Mouse (Mus musculus) heart, embryonic 16.5 days (tissue): ENCODE measurements around the gene Nek8. TPM values are rescaled to one million over a fixed set of nuclear protein-coding genes. Genes with fewer than 3 reads are reported as not detected.
A peak's percentile ranks its signal among the peaks of the same experiment; 100 is the strongest.

Experiments
- ATAC-seq: fragments of 200-750 bp; cut with Nextera tagmentation; replicated peaks from 2 replicates; pipeline ENCODE4 v1.8.0; 2017; ENCODE audit warnings: moderate number of reproducible peaks; ENCODE audit not compliant: insufficient read depth, low FRiP score; ENCODE audit errors: extremely low read depth
- H3K27ac ChIP-seq: fragments of 300-500 bp; sonication (generic); 2 replicates; pipeline ENCODE4 v1.5.1; 2014; ENCODE audit warnings: mild to moderate bottlenecking, low read length, control low read depth, moderate library complexity
- H3K27me3 ChIP-seq: fragments of 300-500 bp; sonication (generic); 2 replicates; pipeline ENCODE4 v1.6.1; 2014; ENCODE audit warnings: low read length, mixed read lengths; ENCODE audit not compliant: control insufficient read depth, insufficient read depth
- H3K36me3 ChIP-seq: fragments of 300-500 bp; sonication (generic); 2 replicates; pipeline ENCODE4 v1.6.1; 2014; ENCODE audit not compliant: control insufficient read depth, insufficient read depth
- H3K4me1 ChIP-seq: fragments of 300-500 bp; sonication (generic); 2 replicates; pipeline ENCODE4 v1.6.1; 2014; ENCODE audit warnings: low read length, mixed read lengths; ENCODE audit not compliant: control insufficient read depth, insufficient read depth
- H3K4me2 ChIP-seq: fragments of 300-500 bp; sonication (generic); 2 replicates; pipeline ENCODE4 v1.6.1; 2014; ENCODE audit warnings: low read depth, mild to moderate bottlenecking, control low read depth, low read length
- H3K4me3 ChIP-seq: fragments of 300-500 bp; sonication (generic); 2 replicates; pipeline ENCODE4 v1.5.1; 2014; ENCODE audit warnings: mild to moderate bottlenecking, control low read depth, low read length
- H3K9ac ChIP-seq: fragments of 300-500 bp; sonication (generic); 2 replicates; pipeline ENCODE4 v1.6.1; 2014; ENCODE audit warnings: low read length, control low read depth
- H3K9me3 ChIP-seq: fragments of 300-500 bp; sonication (generic); replicated peaks from 2 replicates; pipeline ENCODE4 v1.6.1; 2016; ENCODE audit warnings: low read length; ENCODE audit not compliant: control insufficient read depth
- WGBS: fragments of 180-500 bp; shearing (Covaris S2); extraction: QIAGEN DNeasy Blood & Tissue Kit; methylation state at CpG from one replicate; pipeline ENCODE4 v1.1.7; 2014; 5-methylcytosine and 5-hydroxymethylcytosine counted together
- polyA plus RNA-seq: library from polyadenylated mRNA; unstranded; fragments of >200 nt; fragmentation: Nextera tagmentation; extraction: Ambion mirVana; gene quantifications from 2 replicates; pipeline ENCODE4 v1.2.1, GENCODE M21; 2015

Gene Nek8
- polyA plus RNA-seq, 1 experiment from 2014 or later, result 17.7 TPM

GRCm38 (mm10) chr11:78164604-78164923 is 11.9 kb downstream of the Nek8 start:
- H3K9ac ChIP-seq, result peak overlapping the region; percentile 95
- H3K4me1 ChIP-seq, result peaks cover 32% of the 10 kb centered on the region
- ATAC-seq, result no peak
- H3K4me2 ChIP-seq, result peak overlapping the region; percentile 92
- H3K4me3 ChIP-seq, result peak overlapping the region; percentile 87
- WGBS, result under 1% methylated on average over 14 of the region's 14 CpGs
- no peaks in the 10 kb centered on the region for H3K27me3 ChIP-seq
- peaks cover 14% of the 10 kb centered on the region for H3K36me3 ChIP-seq
- H3K9me3 ChIP-seq, result no peaks in the 10 kb centered on the region
- peak overlapping the region; percentile 89 for H3K27ac ChIP-seq

- H3K27ac ChIP-seq, result peak overlapping the region; percentile 89
- under 1% methylated on average over 21 of the region's 22 CpGs for WGBS
- H3K9me3 ChIP-seq, result no peaks in the 10 kb centered on the region
- H3K27me3 ChIP-seq, result no peaks in the 10 kb centered on the region
- peaks cover 36% of the 10 kb centered on the region for H3K4me1 ChIP-seq
- H3K4me2 ChIP-seq, result peak overlapping the region; percentile 92
- H3K36me3 ChIP-seq, result peaks cover 18% of the 10 kb centered on the region
- peak overlapping the region; percentile 95 for H3K9ac ChIP-seq
- H3K4me3 ChIP-seq, result peak overlapping the region; percentile 87
- ATAC-seq, result peak; percentile 57
These were observed 12.5 kb downstream of the Nek8 start for GRCm38 (mm10) chr11:78163681-78164603.

GRCm38 (mm10) chr11:78163045-78163444 is 13.4 kb downstream of the Nek8 start:
- H3K27me3 ChIP-seq, result no peaks in the 10 kb centered on the region
- ATAC-seq, result no peak
- peak overlapping the region; percentile 92 for H3K4me2 ChIP-seq
- H3K36me3 ChIP-seq, result peaks cover 27% of the 10 kb centered on the region
- H3K27ac ChIP-seq, result peak overlapping the region; percentile 89
- no peaks in the 10 kb centered on the region for H3K9me3 ChIP-seq
- peak overlapping the region; percentile 95 for H3K9ac ChIP-seq
- H3K4me3 ChIP-seq, result peak overlapping the region; percentile 87
- peaks cover 36% of the 10 kb centered on the region for H3K4me1 ChIP-seq
- WGBS, result 74% methylated on average over 2 of the region's 2 CpGs

- no peaks in the 10 kb centered on the region for H3K27me3 ChIP-seq
- no peak for ATAC-seq
- H3K4me1 ChIP-seq, result peaks cover 36% of the 10 kb centered on the region
- H3K27ac ChIP-seq, result no peak overlapping the region; the same call in 1 of the 2 replicates
- H3K4me3 ChIP-seq, result no peak overlapping the region; the same call in 1 of the 2 replicates
- WGBS, result 63% methylated on average over 6 of the region's 6 CpGs
- peak overlapping the region; percentile 92 for H3K4me2 ChIP-seq
- H3K9ac ChIP-seq, result peak overlapping the region; percentile 14
- H3K9me3 ChIP-seq, result no peaks in the 10 kb centered on the region
- peaks cover 31% of the 10 kb centered on the region for H3K36me3 ChIP-seq
These were observed 14.0 kb downstream of the Nek8 start for GRCm38 (mm10) chr11:78162504-78162903.

- no peak overlapping the region for H3K27ac ChIP-seq
- WGBS, result 58% methylated on average over 4 of the region's 4 CpGs
- peaks cover 33% of the 10 kb centered on the region for H3K36me3 ChIP-seq
- peaks cover 36% of the 10 kb centered on the region for H3K4me1 ChIP-seq
- H3K4me3 ChIP-seq, result no peak overlapping the region
- no peaks in the 10 kb centered on the region for H3K27me3 ChIP-seq
- 0 out of 2 replicates have a peak overlapping the region, but pooled peaks have one; percentile 92 for H3K4me2 ChIP-seq
- no peaks in the 10 kb centered on the region for H3K9me3 ChIP-seq
- peak overlapping the region; percentile 14; the same call in 1 of the 2 replicates for H3K9ac ChIP-seq
- no peak for ATAC-seq
These were observed 14.5 kb downstream of the Nek8 start for GRCm38 (mm10) chr11:78161968-78162367.

GRCm38 (mm10) chr11:78161169-78161568 is 15.3 kb downstream of the Nek8 start:
- Histone ChIP-seq H3K27me3 (no peaks in the 10 kb centered on the region), H3K4me3 (no peak overlapping the region), H3K4me1 (peaks cover 32% of the 10 kb centered on the region), H3K9ac (no peak overlapping the region), H3K36me3 (peaks cover 35% of the 10 kb centered on the region), H3K27ac (no peak overlapping the region), H3K9me3 (no peaks in the 10 kb centered on the region), H3K4me2 (no peak overlapping the region)
- ATAC-seq, result no peak
- 87% methylated on average over 14 of the region's 14 CpGs for WGBS

- Histone ChIP-seq H3K4me2 (no peak overlapping the region), H3K4me3 (no peak overlapping the region), H3K4me1 (peaks cover 27% of the 10 kb centered on the region), H3K9me3 (no peaks in the 10 kb centered on the region), H3K36me3 (peaks cover 38% of the 10 kb centered on the region), H3K27me3 (no peaks in the 10 kb centered on the region), H3K27ac (no peak overlapping the region), H3K9ac (no peak overlapping the region)
- no peak for ATAC-seq
- WGBS, result 90% methylated on average over 3 of the region's 3 CpGs
These were observed 15.8 kb downstream of the Nek8 start for GRCm38 (mm10) chr11:78160675-78161074.

- WGBS, result 84% methylated on average over 18 of the region's 18 CpGs
- no peak overlapping the region for H3K9ac ChIP-seq
- H3K27me3 ChIP-seq, result no peaks in the 10 kb centered on the region
- H3K4me3 ChIP-seq, result no peak overlapping the region
- ATAC-seq, result no peak
- no peak overlapping the region for H3K27ac ChIP-seq
- H3K4me1 ChIP-seq, result peaks cover 25% of the 10 kb centered on the region
- no peak overlapping the region for H3K4me2 ChIP-seq
- H3K9me3 ChIP-seq, result no peaks in the 10 kb centered on the region
- peaks cover 43% of the 10 kb centered on the region for H3K36me3 ChIP-seq
These were observed 16.3 kb downstream of the Nek8 start for GRCm38 (mm10) chr11:78160171-78160570.

- WGBS, result 69% methylated on average over 7 of the region's 7 CpGs
- peaks cover 25% of the 10 kb centered on the region for H3K4me1 ChIP-seq
- H3K9ac ChIP-seq, result no peak overlapping the region
- no peak overlapping the region for H3K27ac ChIP-seq
- no peak for ATAC-seq
- no peaks in the 10 kb centered on the region for H3K27me3 ChIP-seq
- no peak overlapping the region for H3K4me3 ChIP-seq
- H3K9me3 ChIP-seq, result no peaks in the 10 kb centered on the region
- H3K36me3 ChIP-seq, result peaks cover 48% of the 10 kb centered on the region
- no peak overlapping the region for H3K4me2 ChIP-seq
These were observed 16.9 kb downstream of the Nek8 start for GRCm38 (mm10) chr11:78159557-78159956.
